Mouse (Mus musculus): ENCODE measurements around the gene Emx1.
"Not testable (repeated sequence)": the region's sequence is repeated elsewhere in the genome, so short reads cannot be mapped to it uniquely, and the experiment has no call there.

Emx1 gene

GRCm38 (mm10) chr6:85187340-85188211 is at the start of gene Emx1:
Gene Emx1, plus strand, starts transcription at chr6:85187438.
- DNase-seq (ENCODE audit: low read depth) = no peak

DNA sequence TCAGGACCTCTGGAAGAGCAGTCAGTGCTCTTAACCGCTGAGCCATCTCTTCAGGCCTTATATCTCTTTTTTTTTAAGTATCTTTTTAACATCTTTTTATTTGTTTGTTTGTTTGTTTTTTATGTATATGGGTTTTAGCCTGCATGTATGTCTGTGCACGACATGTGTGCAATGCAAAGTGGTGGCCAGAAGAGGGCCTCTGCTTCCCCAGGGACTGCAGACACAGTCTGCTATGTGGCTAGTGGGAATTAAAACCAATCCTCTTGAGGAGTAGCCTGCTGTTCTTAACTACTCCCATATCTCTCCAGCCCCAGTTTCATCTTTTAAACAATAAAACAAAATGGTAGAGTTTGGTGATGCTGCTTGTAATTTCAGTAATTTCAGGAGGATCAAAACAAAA is 47.7 kb upstream of the Emx1 start:
- no peak for DNase-seq (ENCODE audit: low read depth)

- peak; percentile 29 for DNase-seq (ENCODE audit: low read depth)
These were observed 46.2 kb upstream of the Emx1 start for GRCm38 (mm10) chr6:85141013-85141412.

GRCm38 (mm10) chr6:85144466-85144865 is 42.8 kb upstream of the Emx1 start:
- DNase-seq (ENCODE audit: low read depth) = no peak

GRCm38 (mm10) chr6:85147636-85148035 is 39.6 kb upstream of the Emx1 start:
- DNase-seq (ENCODE audit: low read depth) = no peak

GRCm38 (mm10) chr6:85150386-85150785 is 36.9 kb upstream of the Emx1 start:
- DNase-seq (ENCODE audit: low read depth) = no peak

DNA sequence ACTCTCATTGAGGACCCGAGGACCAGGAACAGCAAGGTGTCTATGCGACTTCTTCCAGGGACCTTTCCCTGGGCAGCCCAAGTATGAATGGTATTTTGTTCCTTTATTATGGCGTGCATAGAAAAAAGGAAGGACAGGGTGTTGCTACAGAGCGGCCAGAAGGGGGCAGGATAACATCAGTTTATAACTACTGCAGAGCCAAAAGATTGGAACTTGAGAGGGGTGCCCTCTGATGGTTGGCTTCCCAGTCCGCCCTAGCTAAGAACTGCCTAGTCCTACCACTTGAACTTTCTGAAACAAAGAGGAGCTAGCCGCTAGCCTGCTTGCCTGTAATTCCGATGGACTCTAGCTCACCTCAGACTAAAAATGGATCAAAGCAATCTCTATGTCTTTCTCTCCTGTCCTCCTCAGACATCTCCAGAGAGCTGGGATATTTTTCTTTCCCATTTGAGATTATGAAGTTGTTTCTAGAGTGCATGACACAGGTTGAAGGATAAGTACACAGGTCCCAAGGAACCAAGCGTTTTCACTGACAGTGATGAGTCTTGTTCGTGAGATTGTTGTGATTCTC is 33.2 kb upstream of the Emx1 start:
- peak; percentile 37 for DNase-seq (ENCODE audit: low read depth)

- no peak for DNase-seq (ENCODE audit: low read depth)
These were observed 32.2 kb upstream of the Emx1 start for GRCm38 (mm10) chr6:85154861-85155528.

- not testable (repeated sequence) for DNase-seq (ENCODE audit: low read depth)
These were observed 30.7 kb upstream of the Emx1 start for GRCm38 (mm10) chr6:85156551-85156950.

DNA sequence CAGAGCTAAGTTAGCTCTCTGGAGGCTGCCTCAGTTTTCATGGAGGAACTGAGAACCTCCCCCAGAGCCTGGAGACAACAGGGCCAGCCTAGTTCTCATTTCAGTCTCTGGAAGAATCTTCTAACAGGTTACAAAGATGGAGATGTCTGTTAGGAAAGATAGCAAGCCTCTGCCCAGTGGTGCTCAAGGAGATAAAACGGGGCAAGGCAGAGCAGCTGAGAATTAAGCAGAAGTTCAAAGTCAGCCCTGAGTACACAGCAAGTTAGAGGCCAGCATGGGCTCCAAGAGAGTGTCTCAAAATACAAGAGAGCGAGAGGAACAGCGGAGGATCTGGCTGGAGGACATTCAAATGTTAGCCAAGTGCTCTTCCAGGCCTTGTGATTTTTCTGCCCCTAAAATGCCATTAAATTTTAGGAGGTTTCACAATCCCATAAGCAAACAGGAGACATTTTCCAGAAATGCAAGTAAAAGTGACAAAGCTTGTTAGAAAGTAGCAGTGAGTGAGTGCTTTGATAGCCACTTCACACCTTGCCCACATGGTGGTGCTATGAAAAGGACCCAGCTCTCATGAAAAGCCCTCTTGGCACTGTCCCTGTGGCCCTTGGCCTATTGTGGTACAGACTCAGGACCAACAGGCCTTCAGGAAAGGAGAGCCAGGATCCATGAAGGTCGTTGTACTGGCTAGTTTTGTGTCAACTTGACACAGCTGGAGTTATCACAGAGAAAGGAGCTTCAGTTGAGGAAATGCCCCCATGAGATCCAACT is 29.0 kb upstream of the Emx1 start:
- DNase-seq (ENCODE audit: low read depth) = not testable (repeated sequence)

- not testable (repeated sequence) for DNase-seq (ENCODE audit: low read depth)
These were observed 28.0 kb upstream of the Emx1 start for GRCm38 (mm10) chr6:85159092-85159760.

DNA sequence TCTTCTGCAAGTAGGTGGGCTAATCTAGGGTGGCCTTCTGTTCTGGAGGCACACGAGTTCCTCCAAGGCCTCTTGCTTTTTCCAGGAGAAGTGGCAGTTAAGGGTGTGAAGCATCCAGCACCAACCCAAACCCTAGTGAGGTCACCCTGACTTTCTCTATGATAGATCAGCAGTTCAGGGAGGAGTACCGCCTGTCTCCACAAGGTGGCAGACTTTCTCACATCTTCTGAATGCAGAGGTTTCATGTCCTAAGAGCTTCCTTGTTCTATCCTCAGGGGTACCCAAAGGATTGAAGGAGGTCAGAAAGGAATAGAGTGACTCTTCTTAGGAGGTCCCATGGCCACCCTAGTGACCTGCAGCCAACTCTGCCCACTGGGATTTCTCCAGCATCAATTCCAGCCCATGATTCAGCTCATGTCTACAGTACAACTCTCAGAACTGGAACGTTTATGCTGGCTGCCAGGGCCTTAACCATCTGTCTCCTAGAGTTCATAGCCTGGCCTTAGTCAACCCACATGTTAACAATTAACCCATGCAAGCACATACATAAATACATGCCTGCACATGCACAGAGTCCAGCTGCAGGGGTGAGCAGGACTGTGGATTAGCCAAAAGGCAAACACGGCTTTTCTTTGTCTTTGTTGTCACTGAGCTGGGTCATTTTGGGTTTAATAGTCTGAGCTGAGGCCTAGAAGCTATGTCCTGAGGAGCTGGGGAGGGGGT is 26.9 kb upstream of the Emx1 start:
- peak; percentile 55 for DNase-seq (ENCODE audit: low read depth)

DNA sequence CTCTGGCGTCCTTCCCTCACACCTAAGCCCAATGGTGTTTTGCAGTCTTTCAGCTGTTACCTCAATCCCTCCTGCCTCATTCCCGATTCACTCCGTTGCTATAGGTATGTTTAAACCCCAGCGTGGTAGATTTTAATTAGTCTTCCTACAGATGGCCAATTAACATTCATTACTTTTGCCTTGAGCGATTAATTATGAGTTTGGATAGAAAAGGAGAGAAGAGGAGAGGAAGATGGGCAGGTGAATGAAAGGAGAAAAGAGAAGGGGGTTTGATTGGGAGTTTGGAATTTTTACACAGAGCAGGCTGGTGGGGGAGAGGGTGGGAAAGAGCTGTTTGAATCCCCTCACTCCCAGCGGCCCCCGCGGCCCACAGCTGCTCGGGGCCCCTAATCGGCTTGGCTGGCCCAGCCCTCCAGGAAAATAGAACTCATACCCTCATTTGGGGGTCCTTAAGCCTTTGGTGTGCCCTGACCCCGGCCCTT is 21.8 kb upstream of the Emx1 start:
- DNase-seq (ENCODE audit: low read depth) = no peak

DNA sequence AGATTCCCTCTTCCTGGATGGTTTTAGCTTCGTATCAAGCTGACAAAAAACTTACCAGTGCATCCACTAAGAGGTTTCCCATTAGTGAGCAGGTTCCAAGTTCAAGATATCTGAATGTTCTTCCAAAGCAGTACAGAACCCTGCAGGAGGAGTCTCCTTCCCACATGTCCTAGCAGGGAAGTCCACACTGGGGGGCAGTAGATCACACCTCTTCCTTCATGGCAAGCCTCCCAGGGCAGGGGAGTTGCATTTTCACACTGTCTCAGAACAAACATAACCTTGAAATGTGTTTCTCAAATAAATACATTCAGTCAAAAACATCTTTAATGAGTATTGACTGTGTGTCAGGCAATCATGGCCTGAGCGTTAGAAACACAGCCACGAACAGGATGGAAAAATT is 7.7 kb upstream of the Emx1 start:
- DNase-seq (ENCODE audit: low read depth) = no peak

DNA sequence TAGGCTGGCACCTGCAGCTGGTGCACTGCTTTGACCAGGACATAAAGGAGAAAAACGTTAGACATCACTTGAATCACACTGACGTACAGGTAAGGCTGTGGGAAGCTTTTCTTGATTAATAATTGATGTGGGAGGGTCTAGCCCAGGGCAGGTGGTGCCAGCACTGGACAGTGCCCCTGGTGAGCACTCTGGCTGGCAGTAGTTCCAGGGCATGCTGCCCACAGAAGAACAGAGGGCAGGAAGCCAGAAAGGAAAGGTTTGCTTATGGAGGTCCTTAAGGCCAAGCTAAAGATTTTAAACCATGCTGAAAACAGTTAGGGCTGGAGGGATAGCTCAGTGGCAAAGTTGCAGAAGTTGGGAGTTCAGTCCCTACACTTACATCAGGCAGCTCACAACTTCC is 7.2 kb upstream of the Emx1 start:
- DNase-seq (ENCODE audit: low read depth) = no peak

GRCm38 (mm10) chr6:85183951-85184350 is 3.3 kb upstream of the Emx1 start:
- no peak for DNase-seq (ENCODE audit: low read depth)

DNA sequence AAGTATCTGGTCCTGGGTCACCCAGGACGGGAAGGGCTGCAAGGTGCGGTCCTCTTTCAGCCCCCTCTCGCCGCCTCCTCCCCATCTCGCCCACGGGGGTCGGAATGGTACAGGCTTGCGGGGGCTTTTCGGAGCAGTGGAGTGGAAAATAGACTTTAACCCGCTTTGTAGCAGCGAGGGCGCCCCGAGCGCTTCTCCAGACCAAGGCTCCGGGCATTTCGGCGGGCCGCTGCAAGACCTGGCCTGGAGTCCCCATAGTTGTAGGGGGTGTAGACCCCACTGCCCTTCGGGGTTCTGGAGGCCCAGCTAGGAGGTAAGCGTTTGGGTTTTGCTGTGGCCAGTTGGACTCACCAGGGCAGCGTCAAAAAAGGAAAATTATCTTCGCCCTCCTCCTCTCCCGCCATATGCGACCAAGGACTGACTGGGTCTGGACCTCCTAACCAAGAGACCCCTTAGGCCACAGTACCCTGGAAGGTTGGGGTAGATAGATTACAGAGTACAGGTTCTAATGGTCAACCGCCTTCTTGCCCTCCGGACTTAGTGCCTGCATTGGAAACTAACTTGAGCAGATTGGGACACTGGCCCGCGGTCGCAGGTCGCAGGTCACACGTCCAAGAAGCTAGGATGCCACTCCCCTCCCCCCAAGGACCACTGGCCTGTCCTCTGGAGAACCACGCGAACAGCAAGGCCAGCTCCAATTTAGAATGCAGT is 1.1 kb upstream of the Emx1 start:
- no peak for DNase-seq (ENCODE audit: low read depth)

GRCm38 (mm10) chr6:85186744-85187059 is 536 bp upstream of the Emx1 start:
- DNase-seq (ENCODE audit: low read depth) = no peak

GRCm38 (mm10) chr6:85188256-85189110 is 1.2 kb downstream of the Emx1 start:
- DNase-seq (ENCODE audit: low read depth) = no peak

Measured in c-Kit-positive CD71-positive TER-119-negative erythroid progenitor cells, embryonic 14.5 days (primary cell).